Mouse (Mus musculus): ENCODE results near the gene Trim66.

GRCm38 (mm10) chr7:109524442-109524744 lies 16.5 kb upstream of the Trim66 start:
- TF ChIP-seq CTCF (IDR thresholded peaks at IDR 0.05; ENCODE audit: extremely low read depth, insufficient read depth, insufficient read length, insufficient replicate concordance) = no peak
- no peak for TF ChIP-seq POLR2A (IDR thresholded peaks at IDR 0.05; ENCODE audit: low read depth, low read length)
